Mouse (Mus musculus) CD4-positive, CD25-positive, alpha-beta regulatory T cell, adult 9 weeks (primary cell): Measurements from ENCODE around the gene Ttc34. TPM values are rescaled to one million over a fixed set of nuclear protein-coding genes. Genes with fewer than 3 reads are reported as not detected.

Experiments
- polyA plus RNA-seq: library from polyadenylated mRNA; unstranded; fragments of 100-300 nt; shearing (Covaris generic); gene quantifications from one replicate; pipeline ENCODE4 v1.2.1, GENCODE M21; 2017

Gene Ttc34
- not detected for polyA plus RNA-seq

GRCm38 (mm10) chr4:154837170-154837569 lies at the start of gene Ttc34:
Ttc34 (plus strand) TSS chr4:154837459.

GRCm38 (mm10) chr4:154869440-154869839 lies 32.2 kb downstream of the Ttc34 start, which contains the start of gene Mmel1:
Mmel1 (plus strand) TSS chr4:154869585.

GRCm38 (mm10) chr4:154898506-154899446 lies 61.5 kb downstream of the Ttc34 start, which contains the start of gene Fam213b:
Fam213b (minus strand) TSS chr4:154899135.

Other genes with a start within 250 kb of the Ttc34 start
- 8.3 TPM for gene Prdm16, start 200.6 kb upstream of the Ttc34 start, polyA plus RNA-seq
- not detected for gene Actrt2, start 169.6 kb upstream of the Ttc34 start, polyA plus RNA-seq
- gene Mmel1, start 32.1 kb downstream of the Ttc34 start, polyA plus RNA-seq: not detected
- 7.3 TPM for gene Fam213b, start 61.7 kb downstream of the Ttc34 start, polyA plus RNA-seq
- 15.5 TPM for gene Tnfrsf14, start 91.1 kb downstream of the Ttc34 start, polyA plus RNA-seq
- 0.57 TPM for gene Hes5, start 123.5 kb downstream of the Ttc34 start, polyA plus RNA-seq
- gene Pank4, start 126.7 kb downstream of the Ttc34 start, polyA plus RNA-seq: 64.9 TPM
- not detected for gene Plch2, start 219.3 kb downstream of the Ttc34 start, polyA plus RNA-seq
- gene Pex10, start 229.6 kb downstream of the Ttc34 start, polyA plus RNA-seq: 15.5 TPM
- gene Rer1, start 248.9 kb downstream of the Ttc34 start, polyA plus RNA-seq: 163 TPM
- 2.4 TPM for gene Morn1, start 249.1 kb downstream of the Ttc34 start, polyA plus RNA-seq